Mouse (Mus musculus): ENCODE measurements around the gene Lonrf2.

DNA sequence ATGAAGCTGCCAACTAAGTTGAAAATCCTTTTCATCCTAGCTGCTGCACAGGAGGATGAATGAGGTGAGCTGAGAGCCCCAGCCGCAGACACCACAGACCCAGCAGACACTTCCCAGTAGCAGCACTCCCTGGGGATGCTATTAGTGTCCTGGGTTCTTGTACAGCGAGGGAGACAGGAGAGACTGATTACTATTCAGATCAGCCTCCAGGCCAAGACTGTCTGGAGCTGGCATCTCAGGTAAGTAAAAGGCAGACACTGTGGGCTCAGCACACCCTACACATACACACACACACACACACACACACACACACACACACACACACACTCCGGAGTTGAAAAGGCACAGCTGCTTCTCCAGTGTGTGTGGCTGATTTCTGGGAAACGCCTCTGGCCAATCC lies 70.3 kb downstream of the Lonrf2 start:
- TF ChIP-seq POLR2A (IDR thresholded peaks at IDR 0.05; ENCODE audit: borderline replicate concordance, extremely low read depth, insufficient read depth, insufficient read length, poor library complexity, severe bottlenecking) (no peak), CTCF (IDR thresholded peaks at IDR 0.05; ENCODE audit: borderline replicate concordance, extremely low read depth, insufficient read depth, insufficient read length) (no peak)

Data from brain, embryonic 14.5 days (tissue).